Mouse (Mus musculus) retina, embryonic 14.5 days (tissue): ENCODE results near the gene Clec4a3.
"Not testable (repeated sequence)": the region's sequence is repeated elsewhere in the genome, so short reads cannot be mapped to it uniquely, and the experiment has no call there.

Source experiments
- DNase-seq: peaks from one replicate; pipeline ENCODE4 v3.0.0-alpha.2; 2015; ENCODE audit warnings: low spot score

Clec4a3 gene

DNA sequence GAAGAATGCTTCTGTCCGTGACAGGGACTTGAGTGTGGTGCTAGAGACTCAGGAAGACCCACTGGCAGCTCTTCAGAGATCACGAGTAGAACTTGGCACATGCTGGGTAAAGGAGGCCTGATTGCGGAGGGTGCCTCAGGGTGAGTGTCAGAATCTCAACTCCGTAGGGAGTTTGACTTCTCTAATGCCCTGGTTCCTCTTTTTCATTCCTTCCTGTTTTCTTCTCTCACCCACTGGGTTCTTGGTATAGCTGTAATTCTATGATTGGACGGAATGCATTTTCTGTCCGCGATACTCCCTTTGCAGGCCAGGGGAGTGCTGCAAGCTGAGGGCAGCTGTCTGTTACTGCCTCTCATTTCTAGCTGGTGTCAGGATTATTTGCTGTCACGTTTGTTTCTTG is at the start of gene Clec4a3:
Gene Clec4a3 (plus strand): TSS at position 115 of the 400 bp plus-strand sequence.
- no peak for DNase-seq

DNA sequence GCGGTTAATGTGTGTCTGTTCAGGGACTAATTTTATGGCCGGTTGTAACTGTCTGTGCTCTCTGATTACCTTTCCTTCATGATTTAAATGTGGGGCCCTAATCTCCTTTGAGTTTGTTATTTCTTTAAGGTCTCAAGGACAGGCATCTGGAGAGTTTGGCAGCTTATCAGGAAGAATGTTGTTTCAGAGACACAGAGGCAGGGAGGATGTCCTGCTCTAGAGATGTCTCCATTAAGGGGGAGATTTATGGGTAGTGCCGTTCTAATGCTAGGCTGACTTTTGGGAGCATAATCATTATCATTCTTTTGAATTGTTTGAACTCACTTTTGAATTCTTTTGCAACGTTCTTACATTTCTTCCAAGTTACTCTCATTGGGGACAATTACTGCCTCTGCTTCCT is 32.4 kb upstream of the Clec4a3 start:
- DNase-seq, result no peak

DNA sequence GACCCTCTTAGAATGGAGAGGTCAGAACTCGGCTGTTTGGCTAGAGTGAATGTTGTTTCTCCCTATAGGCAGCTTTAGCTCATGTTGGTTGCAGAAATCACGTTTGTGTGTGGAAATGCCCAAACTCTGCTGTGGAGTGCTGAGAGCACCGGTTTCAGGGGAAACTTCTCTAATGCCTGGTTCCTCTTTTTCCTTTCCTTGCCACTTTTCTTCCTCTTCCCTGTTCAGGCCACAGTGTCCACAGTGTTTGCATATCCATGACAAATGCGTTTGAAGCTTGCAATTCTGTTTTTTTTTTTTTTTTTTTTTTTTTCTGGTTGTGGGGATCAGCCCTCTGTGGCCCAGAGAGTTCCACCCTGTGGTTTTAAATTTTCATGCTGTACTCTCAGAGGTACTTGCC is 30.9 kb upstream of the Clec4a3 start, which contains the start of gene Clec4a1:
Gene Clec4a1 (plus strand): TSS at position 398 of the 400 bp plus-strand sequence.
- no peak for DNase-seq

DNA sequence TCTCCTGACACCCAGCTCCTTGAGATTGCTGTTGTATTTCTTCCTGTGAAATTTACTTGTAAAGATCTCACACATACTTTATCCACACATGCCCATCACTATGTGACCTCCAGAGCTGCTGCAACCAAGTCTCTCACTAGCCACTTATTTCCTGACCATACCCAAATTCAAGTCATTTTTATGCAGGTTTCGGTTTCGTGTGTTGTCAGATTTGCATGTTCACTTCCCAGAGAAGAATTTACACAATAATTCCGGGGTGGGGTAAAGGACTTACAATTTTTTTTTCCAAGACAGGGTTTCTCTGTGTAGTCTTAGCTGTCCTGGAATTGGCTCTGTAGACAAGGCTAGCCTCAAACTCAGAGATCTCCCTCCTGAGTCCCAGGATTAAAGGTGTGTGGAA is 17.5 kb upstream of the Clec4a3 start:
- no peak for DNase-seq

DNA sequence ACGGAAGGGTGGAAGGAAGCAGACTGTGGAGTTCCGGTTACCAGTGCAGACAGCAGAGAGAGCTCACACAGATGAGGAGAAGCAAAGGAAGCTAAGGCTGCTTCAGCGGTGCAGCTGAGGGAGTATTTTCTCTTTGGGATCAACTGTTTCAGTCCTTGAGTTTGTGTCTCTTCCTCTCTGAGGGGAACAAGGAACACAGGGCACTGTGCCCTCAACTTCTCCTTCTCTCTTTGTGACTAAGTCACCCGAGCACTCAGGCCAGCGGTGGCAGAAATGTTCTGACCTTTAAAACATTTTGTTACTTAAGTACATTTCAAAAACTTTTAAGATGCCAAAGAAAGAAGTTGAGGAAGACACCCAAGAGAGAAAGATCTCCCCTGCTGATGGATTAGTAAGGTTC is 12.7 kb upstream of the Clec4a3 start:
- no peak for DNase-seq

DNA sequence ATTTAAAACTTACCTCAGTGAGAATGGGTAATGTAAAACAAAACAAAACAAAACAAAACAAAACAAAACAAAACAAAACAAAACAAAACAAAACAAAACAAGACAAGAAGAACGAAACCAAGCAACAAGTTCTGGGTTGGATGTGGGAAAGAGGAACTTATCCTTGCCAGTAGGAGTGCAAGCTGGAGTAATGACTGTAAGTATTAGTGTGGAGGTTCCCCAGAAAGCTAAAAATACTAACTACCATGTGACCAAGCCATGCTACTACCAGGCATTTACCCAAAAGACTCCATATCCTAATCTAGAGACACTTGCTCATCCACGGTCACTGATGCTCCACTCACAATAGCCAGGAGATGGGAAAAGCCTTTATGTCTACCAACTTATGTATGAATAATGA is 5.6 kb upstream of the Clec4a3 start:
- DNase-seq, result no peak

DNA sequence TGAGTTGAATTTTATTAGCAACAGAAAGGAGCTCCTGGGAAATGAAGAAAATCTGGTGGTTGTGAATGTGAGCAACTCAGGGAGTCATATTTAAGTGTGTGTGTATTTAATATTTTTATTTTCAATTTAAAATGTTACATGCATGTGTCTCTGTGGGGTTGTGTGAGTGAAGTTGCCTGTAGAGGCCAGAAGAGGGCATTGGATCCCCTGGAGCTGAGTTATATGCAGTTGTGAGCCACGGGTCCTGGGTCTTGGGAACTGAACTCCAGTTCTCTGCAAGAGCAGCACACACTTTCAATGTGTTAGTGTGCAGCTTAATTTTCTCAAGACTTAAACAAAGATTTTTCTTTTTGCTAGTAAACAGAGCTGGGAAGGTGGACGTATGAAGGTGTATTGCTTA is 12.2 kb downstream of the Clec4a3 start:
- no peak for DNase-seq

DNA sequence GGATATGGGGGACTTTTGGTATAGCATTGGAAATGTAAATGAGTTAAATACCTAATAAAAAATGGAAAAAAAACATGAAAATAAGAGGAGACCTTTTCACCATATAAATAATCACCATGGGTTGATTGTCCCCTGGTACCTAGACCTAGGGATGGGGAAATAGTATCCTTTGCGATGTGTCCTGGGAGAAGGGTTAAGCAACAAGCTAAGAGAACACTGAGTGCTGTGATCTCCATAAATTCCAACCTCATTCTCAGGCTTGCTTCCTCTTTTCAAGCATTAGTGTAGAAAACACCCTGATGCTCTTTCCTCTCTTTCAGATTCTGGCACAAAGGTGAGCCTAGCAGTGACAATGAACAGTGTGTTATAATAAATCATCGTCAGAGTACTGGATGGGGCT is 16.7 kb downstream of the Clec4a3 start:
- DNase-seq, result no peak

DNA sequence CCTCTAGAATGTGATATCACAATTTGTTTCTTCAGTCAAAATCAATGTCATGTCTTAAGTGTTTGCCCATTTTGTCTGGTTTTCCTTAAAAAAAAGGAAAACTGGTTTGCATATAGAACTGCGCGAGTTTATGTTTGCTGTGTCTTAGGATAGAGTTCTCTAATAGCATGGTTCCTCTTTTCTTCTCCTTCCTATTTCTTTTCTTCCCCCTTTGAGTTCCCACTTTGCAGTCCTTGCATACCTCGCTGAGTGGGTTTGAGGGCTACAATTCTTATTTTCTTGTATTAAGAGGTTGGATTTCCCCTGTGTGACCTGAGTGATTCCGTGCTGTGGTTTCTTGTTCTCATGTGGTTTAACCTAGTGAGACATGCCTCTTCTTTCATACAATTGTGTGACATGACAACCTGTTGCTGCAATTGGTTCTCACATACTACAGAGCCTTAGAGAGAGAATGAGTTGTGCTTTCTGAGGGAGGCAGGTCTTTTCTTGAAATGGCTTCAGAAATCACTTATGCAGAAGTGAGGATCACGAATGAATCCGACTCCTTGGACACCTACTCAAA is 37.6 kb downstream of the Clec4a3 start, which contains the start of gene Clec4a4:
Gene Clec4a4 (plus strand): TSS at position 492 of the 562 bp plus-strand sequence.
- DNase-seq, result no peak

DNA sequence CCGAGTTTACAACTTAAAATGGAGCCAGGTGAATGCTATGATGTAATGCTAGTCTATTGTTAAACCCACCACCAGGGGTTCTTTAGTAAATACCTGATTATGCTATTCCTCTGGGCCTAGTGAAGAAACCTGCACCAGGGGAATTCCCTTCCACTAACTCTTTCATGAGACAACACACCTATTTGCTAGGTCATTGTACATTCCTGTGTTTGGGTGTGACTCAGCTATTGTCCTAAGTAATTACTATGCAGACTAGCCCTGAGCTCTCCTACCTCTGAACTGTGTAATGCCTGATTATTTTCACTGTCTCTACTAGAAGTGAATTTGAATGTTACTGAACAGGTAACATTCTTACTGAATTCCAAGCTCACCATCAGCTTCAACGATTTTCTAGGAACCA is 52.4 kb downstream of the Clec4a3 start:
- DNase-seq, result not testable (repeated sequence)

DNA sequence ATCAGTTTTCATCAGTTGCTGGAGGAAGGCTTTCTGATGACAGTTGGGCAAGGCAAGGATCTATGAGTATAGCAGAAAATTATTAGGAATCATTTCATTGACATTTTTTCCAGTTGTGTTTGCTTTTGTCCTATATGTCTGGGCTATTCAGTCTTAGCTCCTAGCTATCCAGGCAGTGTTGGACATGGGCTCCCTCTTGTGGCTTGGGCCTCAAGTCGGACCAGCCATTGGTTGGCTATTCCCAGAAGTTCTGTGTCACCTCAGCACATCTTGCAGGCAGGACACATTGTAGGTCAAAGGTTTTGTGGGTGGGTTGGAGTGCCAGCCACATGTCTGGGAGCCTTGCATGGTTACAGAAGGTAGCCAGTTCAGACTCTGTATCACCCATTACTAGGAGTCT is 53.3 kb downstream of the Clec4a3 start:
- no peak for DNase-seq
